ENCODE assay signal across 9 mouse cellular contexts in genomic region chr9:60082107-60082581, GRCm38 (mm10).
DNase-seq lines count a peak whose midpoint lies in the region; ATAC-seq and TF ChIP-seq lines count a peak whose summit lies in the region.
"Had no signal": no experiment of that assay in that cellular context is flagged by ENCODE, and none has a peak within 500 bp of the region (broad histone marks: within the 10 kb centered on the region; RNA-seq: fewer than 3 reads in every experiment).

No protein-coding gene starts in this region.

- H3K27me3 ChIP-seq in midbrain, embryonic 11.5 days (ENCODE audit: control insufficient read depth, insufficient read depth, low read length), result no peaks in the 10 kb centered on the region
- H3K27me3 ChIP-seq in midbrain, embryonic 16.5 days (ENCODE audit: control insufficient read depth, insufficient read depth, low read depth, low read length), result no peaks in the 10 kb centered on the region
- H3K27me3 ChIP-seq in embryonic facial prominence, embryonic 11.5 days (ENCODE audit: control insufficient read depth, insufficient read depth, low read length), result no peaks in the 10 kb centered on the region
- H3K27me3 ChIP-seq in stomach, embryonic 16.5 days (ENCODE audit: control insufficient read depth, insufficient read depth, low read length), result no peaks in the 10 kb centered on the region

- no peak overlapping the region for H3K4me3 ChIP-seq in midbrain, embryonic 11.5 days (ENCODE audit: low read depth, low read length)
- H3K4me3 ChIP-seq in midbrain, embryonic 16.5 days (ENCODE audit: low read depth, low read length), result no peak overlapping the region
- H3K4me3 ChIP-seq in embryonic facial prominence, embryonic 11.5 days (ENCODE audit: low read depth, low read length), result no peak overlapping the region
- no peak overlapping the region for H3K4me3 ChIP-seq in stomach, embryonic 16.5 days (replicated peaks; ENCODE audit: low read length)
- H3K4me3 ChIP-seq in left cerebral cortex, adult 2 months, result no peak overlapping the region
- H3K4me3 ChIP-seq: erythroblast, embryonic 14.5 days had no signal

- no peaks in the 10 kb centered on the region for H3K9me3 ChIP-seq in midbrain, embryonic 11.5 days (ENCODE audit: control insufficient read depth, low read length)
- H3K9me3 ChIP-seq in midbrain, embryonic 16.5 days (replicated peaks; ENCODE audit: control insufficient read depth, low read length, poor library complexity, severe bottlenecking), result no peaks in the 10 kb centered on the region
- H3K9me3 ChIP-seq in embryonic facial prominence, embryonic 11.5 days (replicated peaks; ENCODE audit: control insufficient read depth, low read length), result no peaks in the 10 kb centered on the region
- H3K9me3 ChIP-seq in stomach, embryonic 16.5 days (replicated peaks; ENCODE audit: control insufficient read depth, low read length), result no peaks in the 10 kb centered on the region

- H3K4me2 ChIP-seq in midbrain, embryonic 11.5 days, result peak overlapping the region; percentile 19; the same call in 1 of the 2 replicates
- H3K4me2 ChIP-seq in midbrain, embryonic 16.5 days (ENCODE audit: low read length), result no peak overlapping the region
- no peak overlapping the region for H3K4me2 ChIP-seq in embryonic facial prominence, embryonic 11.5 days (ENCODE audit: low read depth, low read length)
- H3K4me2 ChIP-seq in stomach, embryonic 16.5 days (ENCODE audit: low read depth, low read length), result no peak overlapping the region

- H3K4me1 ChIP-seq in midbrain, embryonic 11.5 days (ENCODE audit: control insufficient read depth, insufficient read depth, low read length), result peaks cover 10% of the 10 kb centered on the region; the same call in 1 of the 2 replicates
- peaks cover 4% of the 10 kb centered on the region; the same call in 1 of the 2 replicates for H3K4me1 ChIP-seq in midbrain, embryonic 16.5 days (ENCODE audit: control insufficient read depth, insufficient read depth, low read length)
- no peaks in the 10 kb centered on the region for H3K4me1 ChIP-seq in embryonic facial prominence, embryonic 11.5 days (ENCODE audit: control insufficient read depth, insufficient read depth, low read length)
- peaks cover 8% of the 10 kb centered on the region; the same call in 1 of the 2 replicates for H3K4me1 ChIP-seq in stomach, embryonic 16.5 days (ENCODE audit: control insufficient read depth, insufficient read depth, low read length)

- H3K9ac ChIP-seq in midbrain, embryonic 11.5 days (ENCODE audit: low read length), result peak overlapping the region; percentile 6; the same call in 1 of the 2 replicates
- no peak overlapping the region for H3K9ac ChIP-seq in midbrain, embryonic 16.5 days (ENCODE audit: low read depth, low read length)
- H3K9ac ChIP-seq in embryonic facial prominence, embryonic 11.5 days (replicated peaks; ENCODE audit: low read length), result no peak overlapping the region
- H3K9ac ChIP-seq in stomach, embryonic 16.5 days (ENCODE audit: low read length), result no peak overlapping the region

- 18% methylated on average over 5 of the region's 5 CpGs for WGBS in midbrain, embryonic 11.5 days
- WGBS in midbrain, embryonic 16.5 days, result 20% methylated on average over 5 of the region's 5 CpGs
- 25% methylated on average over 5 of the region's 5 CpGs for WGBS in embryonic facial prominence, embryonic 11.5 days
- WGBS in stomach, embryonic 16.5 days, result 13% methylated on average over 5 of the region's 5 CpGs

- ATAC-seq in midbrain, embryonic 11.5 days (ENCODE audit: low FRiP score), result peak; percentile 62; the same call in 1 of the 2 replicates
- ATAC-seq in midbrain, embryonic 16.5 days, result no peak
- ATAC-seq in embryonic facial prominence, embryonic 11.5 days (replicated peaks; ENCODE audit: insufficient number of reproducible peaks, low FRiP score, low TSS enrichment, low read depth), result no peak
- peak; percentile 78 for ATAC-seq in stomach, embryonic 16.5 days (ENCODE audit: insufficient read depth, low FRiP score)

- H3K27ac ChIP-seq in midbrain, embryonic 11.5 days (ENCODE audit: low read depth, low read length), result peak overlapping the region; percentile 27; the same call in 1 of the 2 replicates
- no peak overlapping the region for H3K27ac ChIP-seq in midbrain, embryonic 16.5 days (ENCODE audit: low read length)
- H3K27ac ChIP-seq in embryonic facial prominence, embryonic 11.5 days (replicated peaks; ENCODE audit: low read depth, low read length), result no peak overlapping the region
- H3K27ac ChIP-seq in stomach, embryonic 16.5 days (ENCODE audit: low read length), result peak overlapping the region; percentile 37; the same call in 1 of the 2 replicates
- H3K27ac ChIP-seq in left cerebral cortex, adult 2 months, result no peak overlapping the region

- no peaks in the 10 kb centered on the region for H3K36me3 ChIP-seq in midbrain, embryonic 11.5 days (ENCODE audit: control insufficient read depth, insufficient read depth, low read length)
- H3K36me3 ChIP-seq in midbrain, embryonic 16.5 days (ENCODE audit: control insufficient read depth, insufficient read depth, low read length), result no peaks in the 10 kb centered on the region
- H3K36me3 ChIP-seq in embryonic facial prominence, embryonic 11.5 days (replicated peaks; ENCODE audit: control insufficient read depth, insufficient read depth, low read depth, low read length), result no peaks in the 10 kb centered on the region
- H3K36me3 ChIP-seq in stomach, embryonic 16.5 days (ENCODE audit: control insufficient read depth, insufficient read depth, low read length), result no peaks in the 10 kb centered on the region

- DNase-seq in midbrain, embryonic 11.5 days (ENCODE audit: low spot score, missing footprints), result peak; percentile 90
- peak; percentile 52 for DNase-seq in embryonic facial prominence, embryonic 11.5 days (ENCODE audit: low spot score)
- DNase-seq in kidney, postnatal 4 days, result peak; percentile 27 to 55
- DNase-seq in spleen, postnatal 36 days (ENCODE audit: low spot score in 2 of 2), result no peak
- DNase-seq in left cerebral cortex, adult 2 months (ENCODE audit: extremely low spot score in 1 of 2, low spot score in 2 of 2), result no peak
- no peak for DNase-seq in cerebellum, adult 18-20 months

- TF ChIP-seq CTCF in left cerebral cortex, adult 2 months (IDR thresholded peaks at IDR 0.05), result no peak

- intact Hi-C loops in left cerebral cortex, adult 2 months (cut with DNase I), result no loop called here

Comparison
In these comparisons a context has a peak if more than half of its experiments do, and no peak if none do; other contexts are left out.
1. ATAC-seq: peak in midbrain, embryonic 11.5 days (single experiment) and stomach, embryonic 16.5 days (single experiment); none in midbrain, embryonic 16.5 days (single experiment) and embryonic facial prominence, embryonic 11.5 days (single experiment).
2. H3K27ac ChIP-seq: peak in midbrain, embryonic 11.5 days (single experiment) and stomach, embryonic 16.5 days (single experiment); none in midbrain, embryonic 16.5 days (single experiment), embryonic facial prominence, embryonic 11.5 days (single experiment) and left cerebral cortex, adult 2 months (single experiment).
3. DNase-seq: peak in midbrain, embryonic 11.5 days (single experiment), embryonic facial prominence, embryonic 11.5 days (single experiment) and kidney, postnatal 4 days (2 of 2); none in spleen, postnatal 36 days (0 of 2), left cerebral cortex, adult 2 months (0 of 2) and cerebellum, adult 18-20 months (0 of 2).